Mouse (Mus musculus) embryonic fibroblast, embryonic 13.5 days (primary cell): Measurements from ENCODE around the gene Dennd6b.

Experiments used
- CTCF ChIP-seq: IDR thresholded peaks from 2 replicates; pipeline ENCODE4 v1.5.1; 2011; ENCODE audit warnings: mild to moderate bottlenecking, control low read depth, low read length, moderate library complexity, borderline replicate concordance; ENCODE audit not compliant: insufficient read depth
- POLR2A ChIP-seq: IDR thresholded peaks from 2 replicates; pipeline ENCODE4 v1.6.1; 2011; ENCODE audit warnings: low read depth, mild to moderate bottlenecking, control low read depth, low read length, moderate library complexity

DNA sequence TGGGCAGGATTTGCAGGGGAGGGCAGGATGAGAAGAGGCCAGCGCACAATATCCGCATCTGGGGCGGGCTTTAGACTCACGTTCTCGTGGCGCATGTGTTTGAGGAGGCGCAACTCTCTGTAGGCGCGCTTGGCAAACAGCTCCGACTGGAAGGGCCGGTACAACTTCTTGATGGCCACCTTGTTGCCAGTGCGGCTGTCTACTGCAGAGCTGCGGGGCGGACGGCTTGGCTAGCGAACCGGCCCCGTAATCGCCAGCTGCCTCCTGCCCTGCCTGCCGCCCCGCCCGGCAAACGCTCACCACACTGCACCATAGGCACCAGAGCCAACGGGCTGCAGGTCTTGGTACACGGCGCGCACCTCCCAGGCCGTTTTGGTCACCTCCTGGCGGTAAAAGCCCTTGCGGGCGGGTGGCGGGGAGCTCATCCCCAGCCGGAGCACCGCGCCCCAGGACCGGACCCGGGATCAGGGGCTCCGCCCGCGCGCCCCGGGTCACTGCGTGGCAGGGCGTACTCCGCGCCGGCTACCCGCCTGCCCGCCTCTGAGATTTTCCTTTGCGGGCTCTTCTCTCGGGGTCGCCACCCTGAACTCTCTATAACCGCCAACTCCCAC, 56.1 kb downstream of the Dennd6b start:
- TF ChIP-seq CTCF (no peak), POLR2A (peak; percentile 50; the same call in 1 of the 2 replicates)
